Mouse (Mus musculus) ES-Bruce4 (cell line): ENCODE data around the gene Inpp1.

Source experiments
- CTCF ChIP-seq: IDR thresholded peaks from one replicate; pipeline ENCODE4 v1.8.1; 2011; ENCODE audit warnings: low read depth, low read length
- POLR2A ChIP-seq: IDR thresholded peaks from one replicate; pipeline ENCODE4 v1.8.1; 2011; ENCODE audit warnings: low read length; ENCODE audit not compliant: insufficient read depth

DNA sequence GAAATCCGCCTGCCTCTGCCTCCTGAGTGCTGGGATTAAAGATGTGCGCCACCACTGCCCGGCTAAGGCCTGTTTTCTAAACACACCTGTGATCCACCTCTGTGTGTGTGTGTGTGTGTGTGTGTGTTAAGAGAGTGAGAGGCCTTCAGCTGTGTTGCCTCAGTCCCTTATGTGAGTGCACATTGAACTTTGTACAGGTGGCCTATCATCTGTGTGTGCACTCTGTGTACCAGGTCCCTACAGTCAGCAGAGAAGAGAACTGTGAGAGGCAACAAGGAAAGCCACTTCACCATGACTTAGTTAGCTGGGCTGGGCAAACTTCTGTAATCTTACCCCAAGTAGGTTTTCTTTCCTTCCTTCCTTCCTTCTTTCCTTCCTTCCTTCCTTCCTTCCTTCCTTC lies 21.6 kb upstream of the Inpp1 start:
- TF ChIP-seq POLR2A (no peak), CTCF (no peak)
